18 mouse cellular contexts compared by ENCODE assay signal in genomic region chr5:130128686-130129523, GRCm38 (mm10). TPM values are rescaled to one million over a fixed set of nuclear protein-coding genes. Genes with fewer than 3 reads are reported as not detected.
DNase-seq lines count a peak whose midpoint lies in the region; ATAC-seq and TF ChIP-seq lines count a peak whose summit lies in the region.
"Had no signal": no experiment of that assay in that cellular context is flagged by ENCODE, and none has a peak within 500 bp of the region (broad histone marks: within the 10 kb centered on the region; RNA-seq: fewer than 3 reads in every experiment).

No protein-coding gene starts in this region.

- H3K9me3 ChIP-seq in liver, postnatal 0 days (ENCODE audit: low read length) = no peaks in the 10 kb centered on the region
- H3K9me3 ChIP-seq in liver, embryonic 12.5 days (replicated peaks) = no peaks in the 10 kb centered on the region
- H3K9me3 ChIP-seq in forebrain, postnatal 0 days (ENCODE audit: low read length) = no peaks in the 10 kb centered on the region
- H3K9me3 ChIP-seq: G1E; heart, embryonic 10.5 days; lung, embryonic 15.5 days had no signal

- peak; percentile 42 for DNase-seq in gastrocnemius, adult 18-20 months (ENCODE audit: low spot score)
- DNase-seq in gastrocnemius, postnatal 10 days = no peak
- DNase-seq in liver, postnatal 0 days = no peak
- DNase-seq in cerebellum, postnatal 14 days = no peak
- DNase-seq in forebrain, postnatal 0 days = no peak
- DNase-seq in lung, postnatal 25 days (ENCODE audit: low spot score) = no peak
- DNase-seq: cerebellum, adult 9-11 months; heart, postnatal 4 days; left cerebral cortex, postnatal 4 days; spleen, adult 18-20 months had no signal

- no peak for TF ChIP-seq EP300 in liver, postnatal 0 days (IDR thresholded peaks at IDR 0.05; ENCODE audit: low read depth)

- WGBS in liver, postnatal 0 days (ENCODE audit: insufficient replicate concordance) = 68% methylated on average over 11 of the region's 11 CpGs
- WGBS in liver, embryonic 12.5 days (ENCODE audit: insufficient replicate concordance) = 69% methylated on average over 11 of the region's 11 CpGs
- WGBS in forebrain, postnatal 0 days = 80% methylated on average over 10 of the region's 11 CpGs

- H3K9ac ChIP-seq in liver, postnatal 0 days (replicated peaks) = no peak overlapping the region
- H3K9ac ChIP-seq in liver, embryonic 12.5 days = no peak overlapping the region
- no peak overlapping the region for H3K9ac ChIP-seq in forebrain, postnatal 0 days
- H3K9ac ChIP-seq: lung, embryonic 15.5 days had no signal

- H3K4me2 ChIP-seq in liver, postnatal 0 days (ENCODE audit: low read depth, low read length) = 0 out of 2 replicates have a peak overlapping the region, but pooled peaks have one; percentile 13
- H3K4me2 ChIP-seq in liver, embryonic 12.5 days = no peak overlapping the region
- no peak overlapping the region for H3K4me2 ChIP-seq in forebrain, postnatal 0 days (ENCODE audit: low read depth)
- H3K4me2 ChIP-seq: lung, embryonic 15.5 days had no signal

- no peaks in the 10 kb centered on the region; the same call in 1 of the 2 replicates for H3K36me3 ChIP-seq in liver, postnatal 0 days (replicated peaks; ENCODE audit: insufficient read depth, low read length)
- peaks cover 28% of the 10 kb centered on the region for H3K36me3 ChIP-seq in liver, embryonic 12.5 days
- no peaks in the 10 kb centered on the region for H3K36me3 ChIP-seq in forebrain, postnatal 0 days (ENCODE audit: insufficient read depth)
- H3K36me3 ChIP-seq: G1E; heart, embryonic 10.5 days had no signal

- H3K4me3 ChIP-seq in liver, postnatal 0 days (ENCODE audit: low read depth, low read length) = no peak overlapping the region
- H3K4me3 ChIP-seq in liver, embryonic 12.5 days = no peak overlapping the region
- H3K4me3 ChIP-seq in embryonic fibroblast, embryonic 13.5 days (ENCODE audit: insufficient read depth, low read length) = no peak overlapping the region
- no peak overlapping the region for H3K4me3 ChIP-seq in forebrain, postnatal 0 days (ENCODE audit: low read depth, low read length)
- H3K4me3 ChIP-seq: heart, embryonic 10.5 days; lung, embryonic 15.5 days had no signal

- no peak overlapping the region for H3K27ac ChIP-seq in liver, postnatal 0 days (ENCODE audit: low read depth)
- no peak overlapping the region for H3K27ac ChIP-seq in liver, embryonic 12.5 days
- peak overlapping the region; percentile 28; the same call in 1 of the 2 replicates for H3K27ac ChIP-seq in embryonic fibroblast, embryonic 13.5 days (ENCODE audit: insufficient read depth, low read length)
- no peak overlapping the region for H3K27ac ChIP-seq in forebrain, postnatal 0 days (ENCODE audit: low read depth, low read length)
- H3K27ac ChIP-seq: heart, embryonic 10.5 days; lung, embryonic 15.5 days; stomach, postnatal 0 days had no signal

- no peaks in the 10 kb centered on the region for H3K27me3 ChIP-seq in liver, postnatal 0 days (ENCODE audit: insufficient read depth, low read length)
- no peaks in the 10 kb centered on the region for H3K27me3 ChIP-seq in liver, embryonic 12.5 days (replicated peaks)
- H3K27me3 ChIP-seq in forebrain, postnatal 0 days (ENCODE audit: insufficient read depth, low read length) = no peaks in the 10 kb centered on the region
- H3K27me3 ChIP-seq: lung, embryonic 15.5 days had no signal

- no peak for TF ChIP-seq CTCF in liver, postnatal 0 days (IDR thresholded peaks at IDR 0.05; ENCODE audit: low read depth)
- no peak for TF ChIP-seq CTCF in embryonic fibroblast, embryonic 13.5 days (IDR thresholded peaks at IDR 0.05; ENCODE audit: borderline replicate concordance, insufficient read depth, low read length)
- TF ChIP-seq CTCF in forebrain, postnatal 0 days (IDR thresholded peaks at IDR 0.05; ENCODE audit: low read depth) = no peak

- no peak for TF ChIP-seq POLR2A in embryonic fibroblast, embryonic 13.5 days (IDR thresholded peaks at IDR 0.05; ENCODE audit: low read depth, low read length)

- H3K4me1 ChIP-seq in liver, postnatal 0 days (ENCODE audit: insufficient read depth) = no peaks in the 10 kb centered on the region; the same call in 1 of the 2 replicates
- H3K4me1 ChIP-seq in liver, embryonic 12.5 days = no peaks in the 10 kb centered on the region
- no peaks in the 10 kb centered on the region; the same call in 1 of the 2 replicates for H3K4me1 ChIP-seq in embryonic fibroblast, embryonic 13.5 days (ENCODE audit: control insufficient read depth, insufficient read depth, low read length)
- no peaks in the 10 kb centered on the region for H3K4me1 ChIP-seq in forebrain, postnatal 0 days (ENCODE audit: insufficient read depth)
- H3K4me1 ChIP-seq: heart, embryonic 10.5 days; lung, embryonic 15.5 days had no signal

- no peak for ATAC-seq in liver, postnatal 0 days
- no peak for ATAC-seq in liver, embryonic 12.5 days
- ATAC-seq in forebrain, postnatal 0 days = no peak
- ATAC-seq: activated CD4-positive, CD25-positive, alpha-beta regulatory T cell, adult 4 months; intestine, postnatal 0 days had no signal

RNA-seq across cellular contexts. Expression of gene Kctd7, which starts 15.8 kb away (rescaled TPM):
- total RNA-seq in gastrocnemius, adult 18-20 months (2021) = 1 to 10 TPM; 2.6 to 3.6 TPM
- 1 to 10 TPM; 3.9 to 5.7 TPM for total RNA-seq in gastrocnemius, postnatal 10 days (2021)
- 3.6 and 3.9 TPM in 2 replicates for polyA plus RNA-seq in liver, postnatal 0 days (2015; fragmentation: Nextera tagmentation; extraction: Ambion mirVana)
- 7.8 and 8.0 TPM in 2 replicates for polyA plus RNA-seq in liver, embryonic 12.5 days (2016; fragmentation: Nextera tagmentation; extraction: Ambion mirVana)
- polyA plus RNA-seq in embryonic fibroblast, embryonic 13.5 days (2011; ENCODE audit: insufficient read length, low read depth, missing spikeins) = 3.6 and 4.4 TPM in 2 replicates
- 16.7 and 22.4 TPM in 2 replicates for total RNA-seq in forebrain, postnatal 0 days (2014; rRNA removed)
- 7.4 and 10.7 TPM in 2 replicates for polyA plus RNA-seq in forebrain, postnatal 0 days (2015; fragmentation: Nextera tagmentation; extraction: Ambion mirVana)

RNA-seq across cellular contexts. Expression of gene Rabgef1, which starts 42.7 kb away (rescaled TPM):
- total RNA-seq in gastrocnemius, adult 18-20 months (2021) = 100 to 1,000 TPM in 1 of 2 experiments, 10 to 100 TPM in 1; 91.2 to 116 TPM
- total RNA-seq in gastrocnemius, postnatal 10 days (2021) = 10 to 100 TPM; 33.3 to 39.3 TPM
- 18.5 and 19.7 TPM in 2 replicates for polyA plus RNA-seq in liver, postnatal 0 days (2015; fragmentation: Nextera tagmentation; extraction: Ambion mirVana)
- polyA plus RNA-seq in liver, embryonic 12.5 days (2016; fragmentation: Nextera tagmentation; extraction: Ambion mirVana) = 31.9 and 34.5 TPM in 2 replicates
- 21.8 and 27.7 TPM in 2 replicates for polyA plus RNA-seq in embryonic fibroblast, embryonic 13.5 days (2011; ENCODE audit: insufficient read length, low read depth, missing spikeins)
- 23.0 and 26.8 TPM in 2 replicates for total RNA-seq in forebrain, postnatal 0 days (2014; rRNA removed)
- polyA plus RNA-seq in forebrain, postnatal 0 days (2015; fragmentation: Nextera tagmentation; extraction: Ambion mirVana) = 23.8 and 32.5 TPM in 2 replicates

RNA-seq across cellular contexts. Expression of gene Tpst1, which starts 55.8 kb away (rescaled TPM):
- 1 to 10 TPM; 3.3 to 4.1 TPM for total RNA-seq in gastrocnemius, adult 18-20 months (2021)
- 10 to 100 TPM; 26.8 to 30.9 TPM for total RNA-seq in gastrocnemius, postnatal 10 days (2021)
- polyA plus RNA-seq in liver, postnatal 0 days (2015; fragmentation: Nextera tagmentation; extraction: Ambion mirVana) = 23.8 and 26.0 TPM in 2 replicates
- polyA plus RNA-seq in liver, embryonic 12.5 days (2016; fragmentation: Nextera tagmentation; extraction: Ambion mirVana) = 37.1 and 37.2 TPM in 2 replicates
- polyA plus RNA-seq in embryonic fibroblast, embryonic 13.5 days (2011; ENCODE audit: insufficient read length, low read depth, missing spikeins) = 34.0 and 44.9 TPM in 2 replicates
- total RNA-seq in forebrain, postnatal 0 days (2014; rRNA removed) = 50.7 and 55.3 TPM in 2 replicates
- 50.3 and 55.4 TPM in 2 replicates for polyA plus RNA-seq in forebrain, postnatal 0 days (2015; fragmentation: Nextera tagmentation; extraction: Ambion mirVana)
- polyA plus RNA-seq: G1E had no signal
